Mouse (Mus musculus): ENCODE measurements around the gene Bmyc. TPM values are rescaled to one million over a fixed set of nuclear protein-coding genes. Genes with fewer than 3 reads are reported as not detected.

Bmyc gene
- total and polyA plus RNA-seq, 3 experiments, result 12.7 to 21.2 (median 14.8) TPM

DNA sequence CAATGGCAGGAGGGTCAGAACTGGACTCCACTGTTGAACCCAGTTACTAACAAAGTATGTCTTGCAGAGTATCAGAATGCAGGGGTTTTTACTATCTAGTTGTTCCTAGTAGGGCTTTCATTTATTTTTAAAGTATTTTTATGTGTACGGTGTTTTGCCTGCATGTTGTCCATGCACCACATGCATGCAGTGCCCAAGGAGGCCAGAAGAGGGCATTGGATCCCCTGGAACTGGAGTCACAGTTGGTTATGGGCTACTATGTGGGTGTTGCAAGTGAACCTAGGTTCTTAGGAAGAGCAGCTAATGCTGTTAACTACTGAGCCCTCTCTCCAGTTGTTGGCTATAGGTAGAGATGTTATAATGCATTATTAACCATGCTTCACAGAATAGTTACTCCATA, 43.0 kb upstream of the Bmyc start:
- peaks cover 3% of the 10 kb centered on the region; the same call in 1 of the 2 replicates for H3K4me1 ChIP-seq (ENCODE audit: control insufficient read depth, insufficient read depth, low read length)
- no peaks in the 10 kb centered on the region for H3K36me3 ChIP-seq (ENCODE audit: control insufficient read depth, insufficient read depth, low read length)
- TF ChIP-seq CTCF (IDR thresholded peaks at IDR 0.05), result peak; percentile 72
- TF ChIP-seq EP300 (IDR thresholded peaks at IDR 0.05; ENCODE audit: insufficient read depth, low read depth, low read length), result no peak
- H3K27ac ChIP-seq, result no peak overlapping the region
- H3K9ac ChIP-seq (ENCODE audit: low read depth, low read length), result no peak overlapping the region
- peak; percentile 27 to 46 for DNase-seq
- intact Hi-C loops (cut with DNase I), result no loop called here
- H3K27me3 ChIP-seq (ENCODE audit: control insufficient read depth, insufficient read depth, low read length), result no peaks in the 10 kb centered on the region
- WGBS, result 60% methylated on average over 1 of the region's 1 CpGs
- H3K4me3 ChIP-seq, result no peak overlapping the region
- no peaks in the 10 kb centered on the region for H3K79me2 ChIP-seq (replicated peaks; ENCODE audit: control insufficient read depth, insufficient read depth, low read length)

DNA sequence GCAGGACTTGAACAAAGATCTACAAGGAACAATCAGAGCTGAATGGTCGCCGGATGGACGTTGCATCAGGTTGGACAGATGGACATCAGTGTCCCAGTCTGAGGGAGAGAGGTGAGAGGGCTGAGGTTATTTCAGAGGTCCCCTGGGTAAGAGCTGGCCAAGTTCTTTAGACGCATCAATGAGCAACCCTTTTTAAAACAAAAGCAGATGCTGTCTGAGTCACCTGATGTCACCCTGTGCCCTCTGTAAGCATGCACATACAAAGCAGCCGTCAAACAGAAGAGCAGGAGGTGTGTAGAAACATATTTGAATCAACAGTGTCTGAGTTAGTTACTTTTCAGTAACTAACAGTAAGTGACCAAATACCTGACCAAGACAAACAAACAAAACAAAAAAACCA, 42.4 kb upstream of the Bmyc start:
- intact Hi-C loops (cut with DNase I), result no loop called here
- DNase-seq, result no peak
- Histone ChIP-seq H3K27ac (no peak overlapping the region), H3K79me2 (replicated peaks; ENCODE audit: control insufficient read depth, insufficient read depth, low read length) (no peaks in the 10 kb centered on the region), H3K9ac (ENCODE audit: low read depth, low read length) (no peak overlapping the region), H3K27me3 (ENCODE audit: control insufficient read depth, insufficient read depth, low read length) (no peaks in the 10 kb centered on the region), H3K36me3 (ENCODE audit: control insufficient read depth, insufficient read depth, low read length) (no peaks in the 10 kb centered on the region), H3K4me1 (ENCODE audit: control insufficient read depth, insufficient read depth, low read length) (peaks cover 3% of the 10 kb centered on the region; the same call in 1 of the 2 replicates), H3K4me3 (no peak overlapping the region)
- WGBS, result 84% methylated on average over 5 of the region's 5 CpGs
- no peak for TF ChIP-seq EP300 (IDR thresholded peaks at IDR 0.05; ENCODE audit: insufficient read depth, low read depth, low read length)
- TF ChIP-seq CTCF (IDR thresholded peaks at IDR 0.05), result no peak
- TF ChIP-seq POLR2A (IDR thresholded peaks at IDR 0.05; ENCODE audit: insufficient read depth, low read depth, low read length), result no peak

DNA sequence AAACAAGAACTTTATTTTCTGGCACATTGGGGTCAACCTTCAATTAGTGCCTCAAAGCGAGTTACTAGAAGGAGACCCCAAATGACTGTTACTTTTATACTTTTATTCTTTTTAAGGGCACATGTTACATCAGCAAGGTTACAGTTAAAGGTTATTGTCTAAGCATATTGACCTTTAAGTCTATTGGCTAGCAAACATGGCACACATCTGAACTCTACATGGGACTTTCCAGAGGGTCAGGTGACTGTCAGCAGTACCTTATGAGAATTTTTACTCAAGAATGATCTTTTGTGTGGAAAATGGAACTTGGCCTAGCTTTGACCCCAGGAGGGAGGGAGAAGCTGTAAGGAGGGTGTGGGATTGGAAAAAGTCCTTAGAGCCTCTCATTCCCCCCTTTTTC, 40.0 kb upstream of the Bmyc start:
- intact Hi-C loops (cut with DNase I), result no loop called here
- no peak overlapping the region for H3K27ac ChIP-seq
- no peak overlapping the region for H3K4me3 ChIP-seq
- H3K36me3 ChIP-seq (ENCODE audit: control insufficient read depth, insufficient read depth, low read length), result no peaks in the 10 kb centered on the region
- 61% methylated on average over 1 of the region's 1 CpGs for WGBS
- H3K9ac ChIP-seq (ENCODE audit: low read depth, low read length), result no peak overlapping the region
- peaks cover under 1% of the 10 kb centered on the region; the same call in 1 of the 2 replicates for H3K4me1 ChIP-seq (ENCODE audit: control insufficient read depth, insufficient read depth, low read length)
- TF ChIP-seq CTCF (IDR thresholded peaks at IDR 0.05) (no peak), POLR2A (IDR thresholded peaks at IDR 0.05; ENCODE audit: insufficient read depth, low read depth, low read length) (no peak), EP300 (IDR thresholded peaks at IDR 0.05; ENCODE audit: insufficient read depth, low read depth, low read length) (no peak)
- no peaks in the 10 kb centered on the region for H3K79me2 ChIP-seq (replicated peaks; ENCODE audit: control insufficient read depth, insufficient read depth, low read length)
- no peaks in the 10 kb centered on the region for H3K27me3 ChIP-seq (ENCODE audit: control insufficient read depth, insufficient read depth, low read length)
- DNase-seq, result no peak

DNA sequence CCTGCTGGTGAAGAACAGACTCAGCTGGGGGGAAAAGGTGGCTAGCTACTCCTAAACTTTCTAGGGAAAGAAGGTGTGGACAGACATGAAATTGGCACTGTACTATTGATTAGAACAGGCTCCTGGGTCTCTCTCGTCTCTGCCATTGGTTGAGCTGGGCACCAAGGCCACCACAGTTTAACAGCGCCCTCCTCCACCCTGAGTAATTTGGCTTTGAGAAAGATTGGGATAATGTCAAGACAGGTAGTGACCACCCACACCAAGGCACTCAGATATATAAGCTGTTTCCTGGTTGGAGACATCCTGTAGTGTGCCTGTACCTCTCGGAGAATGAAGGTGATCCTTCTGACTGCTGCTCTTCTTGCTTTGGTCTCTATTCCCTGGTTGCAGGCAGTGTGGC, 30.1 kb upstream of the Bmyc start, which contains the start of gene Lcn6:
Lcn6 (plus strand) TSS at position 301 of the 400 bp plus-strand sequence.
- no peaks in the 10 kb centered on the region for H3K36me3 ChIP-seq (ENCODE audit: control insufficient read depth, insufficient read depth, low read length)
- H3K27ac ChIP-seq, result no peak within 1 kb of the TSS
- no peak for DNase-seq
- 90% methylated on average over 3 of the region's 3 CpGs for WGBS
- H3K27me3 ChIP-seq (ENCODE audit: control insufficient read depth, insufficient read depth, low read length), result no peaks in the 10 kb centered on the region
- H3K4me1 ChIP-seq (ENCODE audit: control insufficient read depth, insufficient read depth, low read length), result no peaks in the 10 kb centered on the region
- no peak within 1 kb of the TSS for H3K4me3 ChIP-seq
- H3K9ac ChIP-seq (ENCODE audit: low read depth, low read length), result no peak within 1 kb of the TSS
- intact Hi-C loops (cut with DNase I), result no loop called here
- no peak for TF ChIP-seq CTCF (IDR thresholded peaks at IDR 0.05)
- TF ChIP-seq POLR2A (IDR thresholded peaks at IDR 0.05; ENCODE audit: insufficient read depth, low read depth, low read length), result no peak
- H3K79me2 ChIP-seq (replicated peaks; ENCODE audit: control insufficient read depth, insufficient read depth, low read length), result no peaks in the 10 kb centered on the region

DNA sequence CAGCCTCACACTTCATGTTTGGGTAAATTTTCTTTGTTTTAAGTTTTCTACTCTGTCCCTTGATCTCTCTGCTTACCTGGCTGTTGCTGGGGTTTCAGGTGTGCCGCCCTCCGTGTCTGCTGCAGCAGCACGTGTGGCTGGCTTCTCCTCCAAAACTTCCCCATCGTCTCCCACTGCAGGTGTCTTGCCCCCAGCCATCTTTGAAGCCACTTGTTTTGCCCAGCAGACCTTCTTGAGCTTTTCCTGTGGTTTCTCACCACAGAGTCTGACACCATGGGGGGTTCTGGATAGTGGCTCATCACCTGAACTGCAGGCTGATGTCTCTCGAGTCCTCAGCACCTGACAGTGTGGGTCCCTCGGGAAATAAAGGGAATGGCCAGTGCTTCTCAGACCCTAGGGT, 27.0 kb upstream of the Bmyc start:
- intact Hi-C loops (cut with DNase I), result no loop called here
- no peaks in the 10 kb centered on the region for H3K79me2 ChIP-seq (replicated peaks; ENCODE audit: control insufficient read depth, insufficient read depth, low read length)
- WGBS, result 78% methylated on average over 6 of the region's 6 CpGs

GRCm38 (mm10) chr2:25682426-25682825, 24.1 kb upstream of the Bmyc start, which contains the start of gene Lcn10:
TSS of gene Lcn10 (plus strand) at chr2:25682726.
- Histone ChIP-seq H3K27me3 (ENCODE audit: control insufficient read depth, insufficient read depth, low read length) (no peaks in the 10 kb centered on the region), H3K36me3 (ENCODE audit: control insufficient read depth, insufficient read depth, low read length) (no peaks in the 10 kb centered on the region), H3K27ac (no peak within 1 kb of the TSS), H3K79me2 (replicated peaks; ENCODE audit: control insufficient read depth, insufficient read depth, low read length) (no peaks in the 10 kb centered on the region), H3K4me1 (ENCODE audit: control insufficient read depth, insufficient read depth, low read length) (no peaks in the 10 kb centered on the region), H3K4me3 (no peak within 1 kb of the TSS), H3K9ac (ENCODE audit: low read depth, low read length) (no peak within 1 kb of the TSS)
- TF ChIP-seq POLR2A (IDR thresholded peaks at IDR 0.05; ENCODE audit: insufficient read depth, low read depth, low read length), result no peak
- TF ChIP-seq CTCF (IDR thresholded peaks at IDR 0.05), result no peak
- no peak for TF ChIP-seq EP300 (IDR thresholded peaks at IDR 0.05; ENCODE audit: insufficient read depth, low read depth, low read length)
- DNase-seq, result no peak
- intact Hi-C loops (cut with DNase I), result no loop called here
- WGBS, result 59% methylated on average over 2 of the region's 2 CpGs

More for the DNA sequence above, 27.0 kb upstream of the Bmyc start:
- Histone ChIP-seq H3K9ac (ENCODE audit: low read depth, low read length) (no peak overlapping the region), H3K27me3 (ENCODE audit: control insufficient read depth, insufficient read depth, low read length) (no peaks in the 10 kb centered on the region), H3K36me3 (ENCODE audit: control insufficient read depth, insufficient read depth, low read length) (no peaks in the 10 kb centered on the region), H3K4me3 (no peak overlapping the region), H3K4me1 (ENCODE audit: control insufficient read depth, insufficient read depth, low read length) (no peaks in the 10 kb centered on the region), H3K27ac (no peak overlapping the region)
- DNase-seq, result no peak
- TF ChIP-seq POLR2A (IDR thresholded peaks at IDR 0.05; ENCODE audit: insufficient read depth, low read depth, low read length), result no peak
- TF ChIP-seq EP300 (IDR thresholded peaks at IDR 0.05; ENCODE audit: insufficient read depth, low read depth, low read length), result no peak
- no peak for TF ChIP-seq CTCF (IDR thresholded peaks at IDR 0.05)

All from heart, adult 2 months (tissue).